Mouse (Mus musculus) midbrain, postnatal 0 days (tissue): ENCODE measurements around the gene Gm10521. TPM values are rescaled to one million over a fixed set of nuclear protein-coding genes. Genes with fewer than 3 reads are reported as not detected.

Source experiments
- ATAC-seq: fragments of 200-750 bp; cut with Nextera tagmentation; 2 replicates; pipeline ENCODE4 v1.8.0; 2017; ENCODE audit warnings: moderate number of reproducible peaks, mild to moderate bottlenecking, moderate TSS enrichment, moderate library complexity; ENCODE audit not compliant: low FRiP score
- DNase-seq: peaks from one replicate; pipeline ENCODE4 v3.0.0-alpha.2; 2015; ENCODE audit warnings: low spot score
- H3K27ac ChIP-seq: fragments of 300-500 bp; sonication (generic); 2 replicates; pipeline ENCODE4 v1.5.1; 2014; ENCODE audit warnings: low read depth, mild to moderate bottlenecking, low read length, mixed read lengths
- H3K27me3 ChIP-seq: fragments of 300-500 bp; sonication (generic); 2 replicates; pipeline ENCODE4 v1.6.1; 2014; ENCODE audit warnings: low read length, control low read depth, mixed read lengths; ENCODE audit not compliant: insufficient read depth
- H3K36me3 ChIP-seq: fragments of 300-500 bp; sonication (generic); 2 replicates; pipeline ENCODE4 v1.6.1; 2014; ENCODE audit warnings: low read length, control low read depth, mixed read lengths; ENCODE audit not compliant: insufficient read depth
- H3K4me1 ChIP-seq: fragments of 300-500 bp; sonication (generic); 2 replicates; pipeline ENCODE4 v1.6.1; 2014; ENCODE audit warnings: mild to moderate bottlenecking, control low read depth, antibody characterized with exemption, low read length, mixed read lengths; ENCODE audit not compliant: insufficient read depth
- H3K4me2 ChIP-seq: fragments of 300-500 bp; sonication (generic); 2 replicates; pipeline ENCODE4 v1.6.1; 2014; ENCODE audit warnings: low read depth, mild to moderate bottlenecking, low read length, mixed read lengths; ENCODE audit not compliant: poor library complexity, severe bottlenecking
- H3K4me3 ChIP-seq: fragments of 300-500 bp; sonication (generic); 2 replicates; pipeline ENCODE4 v1.5.1; 2014; ENCODE audit warnings: low read depth, mild to moderate bottlenecking, low read length, moderate library complexity
- H3K9ac ChIP-seq: fragments of 300-500 bp; sonication (generic); replicated peaks from 2 replicates; pipeline ENCODE4 v1.6.1; 2014; ENCODE audit warnings: mild to moderate bottlenecking, low read length, moderate library complexity, mixed read lengths; ENCODE audit not compliant: poor library complexity, severe bottlenecking
- H3K9me3 ChIP-seq: fragments of 300-500 bp; sonication (generic); 2 replicates; pipeline ENCODE4 v1.6.1; 2016; ENCODE audit warnings: low read length, control low read depth
- CTCF ChIP-seq: IDR thresholded peaks from 2 replicates; pipeline ENCODE4 v1.5.1; 2016; ENCODE audit warnings: antibody characterized with exemption, mild to moderate bottlenecking
- whole genome bisulfite sequencing: fragments of 180-500 bp; shearing (Covaris S2); extraction: QIAGEN DNeasy Blood & Tissue Kit; methylation state at CpG from one replicate; pipeline ENCODE4 v1.1.7; 2014; 5-methylcytosine and 5-hydroxymethylcytosine counted together
- polyA plus RNA-seq: library from polyadenylated mRNA; unstranded; fragments of >200 nt; fragmentation: Nextera tagmentation; extraction: Ambion mirVana; gene quantifications from 2 replicates; pipeline ENCODE4 v1.2.1, GENCODE M21; 2015
- total RNA-seq: library from RNA; depleted of rRNA; stranded (reverse); fragments of >200 nt; gene quantifications from 2 replicates; pipeline ENCODE4 v1.2.3, GENCODE M21; 2014; rRNA removed

Gene Gm10521
- total and polyA plus RNA-seq, 2 experiments from 2014 or later, result not detected

DNA sequence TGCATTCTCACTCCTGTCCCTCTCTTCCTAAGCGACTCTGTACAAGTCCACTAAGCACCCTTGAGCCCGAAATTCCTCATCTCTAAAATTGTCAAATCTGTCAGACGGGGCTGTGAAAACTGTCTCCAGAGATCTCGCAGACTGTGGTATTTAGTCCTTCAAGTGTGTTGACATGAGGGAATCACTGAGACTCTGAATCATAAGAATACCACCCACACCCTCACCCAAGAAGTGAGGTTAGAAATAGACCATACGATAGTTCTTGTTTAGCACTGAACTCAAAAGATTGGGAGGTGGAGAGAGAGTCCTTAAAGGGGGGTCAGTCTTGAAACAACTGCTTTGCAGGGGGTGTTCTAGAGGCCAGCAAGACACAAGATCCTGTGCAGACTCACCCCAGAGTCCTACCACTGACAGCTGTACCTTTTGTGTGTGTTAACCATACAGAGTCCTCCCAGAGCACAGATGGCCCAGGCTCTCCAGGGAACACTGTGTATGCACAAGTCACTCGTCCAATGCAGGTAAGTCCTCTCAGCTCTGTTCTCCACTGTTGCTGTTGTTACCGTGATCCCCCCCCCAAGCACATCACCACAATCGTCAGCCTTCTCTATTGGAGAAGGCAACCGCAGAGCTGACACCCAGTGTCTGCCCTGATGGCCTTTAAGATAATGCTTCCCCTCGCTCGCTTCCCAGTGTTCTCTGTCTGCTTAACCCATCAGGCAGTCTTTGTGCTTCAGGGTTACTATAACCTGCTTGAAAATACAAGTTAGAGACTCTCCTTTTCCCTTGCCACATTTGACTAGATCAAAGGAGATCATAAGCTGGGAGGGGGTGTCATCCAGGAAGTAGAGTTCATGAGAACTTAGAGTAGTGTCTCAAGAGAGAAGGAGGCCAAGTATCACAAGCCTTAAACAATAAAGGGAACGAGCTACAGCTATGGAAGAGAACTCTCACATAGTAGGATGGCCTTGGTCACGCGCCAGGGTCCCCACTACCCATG is 43.8 kb downstream of the Gm10521 start:
- no peak for TF ChIP-seq CTCF
- no peak for ATAC-seq
- Histone ChIP-seq H3K4me3 (no peak overlapping the region), H3K9me3 (no peaks in the 10 kb centered on the region), H3K9ac (no peak overlapping the region), H3K36me3 (no peaks in the 10 kb centered on the region), H3K4me2 (no peak overlapping the region), H3K4me1 (no peaks in the 10 kb centered on the region), H3K27ac (no peak overlapping the region), H3K27me3 (no peaks in the 10 kb centered on the region)
- WGBS, result 83% methylated on average over 14 of the region's 14 CpGs
- no peak for DNase-seq

DNA sequence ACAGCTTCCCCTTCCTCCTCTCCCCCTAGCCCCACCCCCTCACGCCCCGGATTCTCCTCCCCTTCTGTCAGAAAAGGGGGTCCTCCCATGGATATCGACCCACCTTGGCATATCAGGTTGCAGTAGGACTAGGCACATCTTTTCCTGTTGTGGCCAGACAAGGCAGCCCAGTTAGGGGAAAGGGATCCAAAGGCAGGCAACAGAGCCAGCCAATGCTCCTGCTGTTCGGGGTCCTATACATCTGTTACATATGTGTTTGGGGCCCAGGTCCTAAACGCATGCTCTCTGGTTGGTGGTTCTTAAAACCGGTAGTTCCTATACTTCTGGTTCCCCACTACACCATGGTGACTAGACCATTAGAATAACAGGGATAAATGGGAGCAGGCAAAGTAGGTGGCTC is 45.2 kb downstream of the Gm10521 start:
- no peak overlapping the region for H3K4me3 ChIP-seq
- no peaks in the 10 kb centered on the region for H3K27me3 ChIP-seq
- H3K27ac ChIP-seq, result no peak overlapping the region
- no peak for DNase-seq
- no peaks in the 10 kb centered on the region for H3K4me1 ChIP-seq
- H3K9ac ChIP-seq, result no peak overlapping the region
- 81% methylated on average over 6 of the region's 6 CpGs for WGBS
- no peak for ATAC-seq
- no peaks in the 10 kb centered on the region for H3K9me3 ChIP-seq
- H3K36me3 ChIP-seq, result no peaks in the 10 kb centered on the region
- no peak overlapping the region for H3K4me2 ChIP-seq
- no peak for TF ChIP-seq CTCF

DNA sequence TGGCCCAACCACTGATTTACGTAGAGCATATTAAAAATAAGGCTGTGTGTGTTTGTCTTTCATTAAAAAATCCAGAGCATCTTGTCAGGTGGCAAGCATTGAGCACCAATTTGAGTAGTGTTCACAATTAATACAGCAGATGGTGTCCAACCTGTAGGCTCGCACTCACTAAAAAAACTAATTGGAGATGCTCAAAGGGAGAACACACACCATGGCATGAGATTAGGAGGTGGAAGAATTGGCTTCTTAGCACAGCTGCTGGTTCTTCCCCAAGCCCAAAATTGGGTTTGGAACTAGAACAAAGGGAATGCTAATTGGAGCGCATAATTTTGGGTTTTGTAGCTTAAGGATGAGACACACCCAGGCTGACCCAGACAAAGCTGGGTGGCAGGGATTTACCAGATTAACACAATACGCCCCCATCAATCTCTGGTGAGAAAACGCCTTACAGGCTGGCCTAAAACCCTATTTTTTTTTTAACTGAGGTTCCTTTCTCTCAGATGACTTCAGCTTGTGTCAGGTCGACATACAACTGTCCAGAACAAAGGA is 51.1 kb downstream of the Gm10521 start:
- no peak overlapping the region for H3K27ac ChIP-seq
- ATAC-seq, result no peak
- H3K36me3 ChIP-seq, result no peaks in the 10 kb centered on the region
- no peak for TF ChIP-seq CTCF
- no peak for DNase-seq
- H3K4me1 ChIP-seq, result no peaks in the 10 kb centered on the region
- no peaks in the 10 kb centered on the region for H3K9me3 ChIP-seq
- WGBS, result 36% methylated on average over 6 of the region's 6 CpGs
- H3K4me2 ChIP-seq, result no peak overlapping the region
- H3K9ac ChIP-seq, result no peak overlapping the region
- H3K4me3 ChIP-seq, result no peak overlapping the region
- no peaks in the 10 kb centered on the region for H3K27me3 ChIP-seq

Other genes with a start within 250 kb of the Gm10521 start
- gene Slamf7, start 242.6 kb upstream of the Gm10521 start, total RNA-seq, result not detected in 2 replicates
- gene Slamf7, start 242.6 kb upstream of the Gm10521 start, polyA plus RNA-seq, result not detected in 2 replicates
- 0.77 and 1.1 TPM in 2 replicates for gene Cd48, start 213.7 kb upstream of the Gm10521 start, total RNA-seq
- gene Cd48, start 213.7 kb upstream of the Gm10521 start, polyA plus RNA-seq, result 0.88 and 0.99 TPM in 2 replicates
- gene Slamf1, start 128.5 kb upstream of the Gm10521 start, total RNA-seq, result 0.11 and 0.85 TPM in 2 replicates
- gene Slamf1, start 128.5 kb upstream of the Gm10521 start, polyA plus RNA-seq, result 0.19 and 0.21 TPM in 2 replicates
- gene Cd84, start 56.0 kb upstream of the Gm10521 start, total RNA-seq, result 1.6 and 2.4 TPM in 2 replicates
- 1.1 and 1.9 TPM in 2 replicates for gene Cd84, start 56.0 kb upstream of the Gm10521 start, polyA plus RNA-seq
- gene Slamf6, start 21.9 kb downstream of the Gm10521 start, total RNA-seq, result not detected in 2 replicates
- gene Slamf6, start 21.9 kb downstream of the Gm10521 start, polyA plus RNA-seq, result 0.05 and 0.10 TPM in 2 replicates
- 85.8 and 115 TPM in 2 replicates for gene Vangl2, start 132.8 kb downstream of the Gm10521 start, total RNA-seq
- 43.1 and 44.2 TPM in 2 replicates for gene Vangl2, start 132.8 kb downstream of the Gm10521 start, polyA plus RNA-seq
- gene Nhlh1, start 161.9 kb downstream of the Gm10521 start, total RNA-seq, result 0.38 and 3.6 TPM in 2 replicates
- gene Nhlh1, start 161.9 kb downstream of the Gm10521 start, polyA plus RNA-seq, result 0.12 TPM in 1 of 2 replicates, not detected in the other
- gene Copa, start 186.9 kb downstream of the Gm10521 start, total RNA-seq, result 207 and 225 TPM in 2 replicates
- gene Copa, start 186.9 kb downstream of the Gm10521 start, polyA plus RNA-seq, result 149 and 155 TPM in 2 replicates
- 70.3 and 78.7 TPM in 2 replicates for gene Ncstn, start 187.1 kb downstream of the Gm10521 start, total RNA-seq
- gene Ncstn, start 187.1 kb downstream of the Gm10521 start, polyA plus RNA-seq, result 93.3 and 93.7 TPM in 2 replicates
- gene Pex19, start 231.1 kb downstream of the Gm10521 start, total RNA-seq, result 154 and 200 TPM in 2 replicates
- 140 and 146 TPM in 2 replicates for gene Pex19, start 231.1 kb downstream of the Gm10521 start, polyA plus RNA-seq